Mouse (Mus musculus) brain, embryonic 14.5 days (tissue): ENCODE measurements at regions not wholly inside any gene's neighbourhood (a gene's known extent, or its start where the extent isn't known, plus 50 kb on each side); places are given as distances from the start of the nearest gene placed in this dataset.
A peak's percentile ranks its signal among the peaks of the same experiment; 100 is the strongest.
"Not testable (repeated sequence)": the region's sequence is repeated elsewhere in the genome, so short reads cannot be mapped to it uniquely, and the experiment has no call there.

Source experiments
- DNase-seq: peaks from one replicate; pipeline ENCODE4 v3.0.0-alpha.2; 2011; ENCODE audit warnings: low read depth
- CTCF ChIP-seq: fragments of 200-500 bp; IDR thresholded peaks from 2 replicates; pipeline ENCODE4 v1.5.1; 2012; ENCODE audit warnings: inconsistent platforms, mild to moderate bottlenecking, moderate library complexity, borderline replicate concordance; ENCODE audit not compliant: insufficient read depth, insufficient read length; ENCODE audit errors: extremely low read depth
- POLR2A ChIP-seq: fragments of 200-500 bp; IDR thresholded peaks from 2 replicates; pipeline ENCODE4 v1.6.1; 2012; ENCODE audit warnings: mild to moderate bottlenecking, inconsistent platforms, borderline replicate concordance; ENCODE audit not compliant: poor library complexity, insufficient read depth, insufficient read length, severe bottlenecking; ENCODE audit errors: extremely low read depth

GRCm38 (mm10) chr7:64101679-64102078 is 52.0 kb upstream of the Trpm1 start:
- DNase-seq: no peak
- TF ChIP-seq POLR2A: no peak
- no peak for TF ChIP-seq CTCF

GRCm38 (mm10) chr7:64099606-64100005 is 54.0 kb upstream of the Trpm1 start:
- DNase-seq: no peak
- no peak for TF ChIP-seq POLR2A
- TF ChIP-seq CTCF: no peak

- TF ChIP-seq CTCF: no peak
- no peak for TF ChIP-seq POLR2A
- DNase-seq: no peak
Measured at GRCm38 (mm10) chr7:64090067-64090466, 63.6 kb upstream of the Trpm1 start.

GRCm38 (mm10) chr7:64089034-64089433 is 64.6 kb upstream of the Trpm1 start:
- DNase-seq: no peak
- TF ChIP-seq CTCF (no peak), POLR2A (no peak)

- DNase-seq: not testable (repeated sequence)
Measured at GRCm38 (mm10) chr7:64083978-64084377, 69.7 kb upstream of the Trpm1 start.

- no peak for DNase-seq
- TF ChIP-seq POLR2A (no peak), CTCF (no peak)
Measured at GRCm38 (mm10) chr7:64082651-64083050, 71.0 kb upstream of the Trpm1 start.

GRCm38 (mm10) chr7:64082201-64082600 is 71.4 kb upstream of the Trpm1 start:
- no peak for DNase-seq
- TF ChIP-seq CTCF: no peak
- no peak for TF ChIP-seq POLR2A

- TF ChIP-seq POLR2A (no peak), CTCF (no peak)
- DNase-seq: no peak
Measured at GRCm38 (mm10) chr7:64081618-64082017, 72.0 kb upstream of the Trpm1 start.

GRCm38 (mm10) chr7:64081019-64081418 is 72.6 kb upstream of the Trpm1 start:
- TF ChIP-seq POLR2A: no peak
- no peak for TF ChIP-seq CTCF
- no peak for DNase-seq

- TF ChIP-seq CTCF (no peak), POLR2A (no peak)
- DNase-seq: no peak
Measured at GRCm38 (mm10) chr7:64079301-64079700, 74.3 kb upstream of the Trpm1 start.

GRCm38 (mm10) chr7:64078646-64079045 is 75.0 kb upstream of the Trpm1 start:
- DNase-seq: no peak
- TF ChIP-seq CTCF: no peak
- no peak for TF ChIP-seq POLR2A

- peak; percentile 20 for DNase-seq
Measured at GRCm38 (mm10) chr7:64077526-64077925, 76.1 kb upstream of the Trpm1 start.

GRCm38 (mm10) chr7:64076764-64077360 is 76.8 kb upstream of the Trpm1 start:
- DNase-seq: no peak
- TF ChIP-seq CTCF (no peak), POLR2A (no peak)

More at GRCm38 (mm10) chr7:64077526-64077925, 76.1 kb upstream of the Trpm1 start:
- TF ChIP-seq POLR2A: no peak
- TF ChIP-seq CTCF: peak; percentile 6; the same call in 1 of the 2 replicates

GRCm38 (mm10) chr7:64075696-64076313 is 77.8 kb upstream of the Trpm1 start:
- TF ChIP-seq CTCF: no peak
- no peak for TF ChIP-seq POLR2A
- no peak for DNase-seq
